Mouse (Mus musculus) kidney, postnatal 0 days (tissue): Measurements from ENCODE around the gene Galnt18. TPM values are rescaled to one million over a fixed set of nuclear protein-coding genes. Genes with fewer than 3 reads are reported as not detected.
A peak's percentile ranks its signal among the peaks of the same experiment; 100 is the strongest.

ENCODE experiments used
- ATAC-seq: fragments of 200-750 bp; cut with Nextera tagmentation; replicated peaks from 2 replicates; pipeline ENCODE4 v1.8.0; 2017; ENCODE audit warnings: low read depth, moderate number of reproducible peaks, moderate TSS enrichment, moderate library complexity; ENCODE audit not compliant: low FRiP score
- DNase-seq: peaks from one replicate; pipeline ENCODE4 v3.0.0-alpha.2; 2016; ENCODE audit warnings: low spot score
- H3K27ac ChIP-seq: fragments of 300-500 bp; sonication (generic); 2 replicates; pipeline ENCODE4 v1.5.1; 2014; ENCODE audit warnings: mild to moderate bottlenecking
- H3K27me3 ChIP-seq: fragments of 300-500 bp; sonication (generic); 2 replicates; pipeline ENCODE4 v1.6.1; 2014; ENCODE audit warnings: low read length, mixed read lengths; ENCODE audit not compliant: insufficient read depth
- H3K36me3 ChIP-seq: fragments of 300-500 bp; sonication (generic); 2 replicates; pipeline ENCODE4 v1.6.1; 2014; ENCODE audit warnings: low read length, mixed read lengths; ENCODE audit not compliant: insufficient read depth
- H3K4me1 ChIP-seq: fragments of 300-500 bp; sonication (generic); replicated peaks from 2 replicates; pipeline ENCODE4 v1.6.1; 2014; ENCODE audit warnings: antibody characterized with exemption, low read length, mixed read lengths; ENCODE audit not compliant: insufficient read depth
- H3K4me2 ChIP-seq: fragments of 300-500 bp; sonication (generic); 2 replicates; pipeline ENCODE4 v1.6.1; 2014; ENCODE audit warnings: mild to moderate bottlenecking, low read length, moderate library complexity, mixed read lengths
- H3K4me3 ChIP-seq: fragments of 300-500 bp; sonication (generic); replicated peaks from 2 replicates; pipeline ENCODE4 v1.5.1; 2014; ENCODE audit warnings: low read depth, low read length
- H3K9ac ChIP-seq: fragments of 300-500 bp; sonication (generic); 2 replicates; pipeline ENCODE4 v1.6.1; 2014; ENCODE audit warnings: low read depth, low read length
- H3K9me3 ChIP-seq: fragments of 300-500 bp; sonication (generic); replicated peaks from 2 replicates; pipeline ENCODE4 v1.6.1; 2016; ENCODE audit warnings: low read length, inconsistent platforms, mixed read lengths
- CTCF ChIP-seq: IDR thresholded peaks from 2 replicates; pipeline ENCODE4 v1.5.1; 2016; ENCODE audit warnings: antibody characterized with exemption, low read depth, mild to moderate bottlenecking, moderate library complexity
- whole genome bisulfite sequencing: fragments of 180-500 bp; shearing (Covaris S2); extraction: QIAGEN DNeasy Blood & Tissue Kit; methylation state at CpG from one replicate; pipeline ENCODE4 v1.1.7; 2014; 5-methylcytosine and 5-hydroxymethylcytosine counted together
- polyA plus RNA-seq: library from polyadenylated mRNA; unstranded; fragments of >200 nt; fragmentation: Nextera tagmentation; extraction: Ambion mirVana; gene quantifications from 2 replicates; pipeline ENCODE4 v1.2.1, GENCODE M21; 2015

Galnt18 gene
- polyA plus RNA-seq, 1 experiment from 2014 or later, result 52.1 TPM

DNA sequence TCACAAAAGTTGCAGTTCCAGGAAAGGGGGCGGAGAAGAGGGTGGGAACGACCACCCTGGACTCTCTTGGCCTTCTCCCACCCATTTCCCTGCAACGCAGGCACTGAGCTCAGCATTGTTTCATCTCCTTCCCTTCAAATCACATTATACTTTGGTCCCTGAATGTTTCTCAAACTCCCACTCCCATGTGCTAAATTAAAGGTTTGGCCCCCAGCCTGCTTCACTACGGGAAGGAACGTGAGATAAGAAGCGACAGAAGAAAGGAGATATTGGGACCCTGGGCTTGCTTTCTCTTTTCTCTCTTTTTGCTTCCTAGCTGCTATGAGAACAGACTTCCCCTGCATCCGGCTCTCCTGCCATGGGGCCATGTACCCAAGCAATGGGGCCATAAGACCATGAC is 55.0 kb downstream of the Galnt18 start:
- no peak for ATAC-seq
- TF ChIP-seq CTCF, result no peak
- H3K27me3 ChIP-seq, result no peaks in the 10 kb centered on the region

DNA sequence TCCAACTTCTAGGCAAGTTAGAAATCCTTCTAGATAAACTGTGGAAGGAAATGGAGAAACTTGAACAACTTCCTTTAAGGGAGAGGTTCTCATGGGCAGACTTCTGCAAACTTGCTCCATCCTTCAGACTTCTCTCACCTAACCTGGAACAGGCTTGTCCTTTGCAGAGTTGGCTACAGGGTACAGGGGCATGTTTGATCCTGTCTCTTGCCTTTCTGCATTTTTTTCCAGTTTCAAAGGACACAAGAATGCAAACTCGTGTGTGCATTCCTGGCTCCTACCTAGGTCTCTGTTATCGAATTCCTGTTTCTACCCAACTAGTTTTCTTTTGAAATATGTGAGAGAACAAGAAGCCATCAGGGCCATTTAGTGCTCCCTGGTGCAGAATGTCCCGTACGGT is 55.8 kb downstream of the Galnt18 start:
- no peak for TF ChIP-seq CTCF
- Histone ChIP-seq H3K27me3 (no peaks in the 10 kb centered on the region), H3K27ac (no peak overlapping the region), H3K4me2 (no peak overlapping the region), H3K4me3 (no peak overlapping the region), H3K4me1 (peaks cover 24% of the 10 kb centered on the region; the same call in 1 of the 2 replicates), H3K9ac (no peak overlapping the region), H3K9me3 (no peaks in the 10 kb centered on the region), H3K36me3 (no peaks in the 10 kb centered on the region)
- ATAC-seq (no peak), DNase-seq (no peak)
- 48% methylated on average over 4 of the region's 4 CpGs for WGBS

More for the DNA sequence above, 55.0 kb downstream of the Galnt18 start:
- H3K27ac ChIP-seq, result no peak overlapping the region
- no peak for DNase-seq
- H3K4me3 ChIP-seq, result no peak overlapping the region
- no peak overlapping the region for H3K9ac ChIP-seq
- WGBS, result 48% methylated on average over 7 of the region's 7 CpGs
- no peak overlapping the region for H3K4me2 ChIP-seq
- H3K4me1 ChIP-seq, result peaks cover 24% of the 10 kb centered on the region; the same call in 1 of the 2 replicates
- no peaks in the 10 kb centered on the region for H3K36me3 ChIP-seq
- no peaks in the 10 kb centered on the region for H3K9me3 ChIP-seq

DNA sequence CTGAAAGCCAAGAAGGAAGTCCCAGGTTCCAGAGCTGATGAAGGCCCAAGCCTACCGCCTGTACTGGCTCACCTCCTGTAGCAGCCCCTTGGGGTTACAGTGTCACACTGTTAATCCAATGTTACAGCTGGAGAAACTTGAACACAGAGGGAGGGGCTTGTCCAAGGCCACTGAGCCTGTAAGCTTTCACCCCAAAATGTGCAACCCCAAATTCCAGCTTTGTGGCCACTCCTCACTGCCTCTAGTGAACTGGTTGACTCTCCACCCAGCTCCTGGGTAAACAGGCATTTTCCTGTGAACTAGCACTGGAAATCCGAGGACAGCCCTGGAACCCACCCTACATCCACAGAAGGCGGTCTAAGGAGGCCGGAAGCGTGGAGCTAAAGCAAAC is 58.5 kb downstream of the Galnt18 start:
- Histone ChIP-seq H3K27me3 (no peaks in the 10 kb centered on the region), H3K4me3 (no peak overlapping the region), H3K36me3 (no peaks in the 10 kb centered on the region), H3K27ac (0 out of 2 replicates have a peak overlapping the region, but pooled peaks have one; percentile 13), H3K4me1 (peaks cover 24% of the 10 kb centered on the region; the same call in 1 of the 2 replicates), H3K4me2 (no peak overlapping the region), H3K9me3 (no peaks in the 10 kb centered on the region), H3K9ac (no peak overlapping the region)
- TF ChIP-seq CTCF, result no peak
- DNase-seq, result no peak
- no peak for ATAC-seq
- WGBS, result 66% methylated on average over 5 of the region's 5 CpGs

DNA sequence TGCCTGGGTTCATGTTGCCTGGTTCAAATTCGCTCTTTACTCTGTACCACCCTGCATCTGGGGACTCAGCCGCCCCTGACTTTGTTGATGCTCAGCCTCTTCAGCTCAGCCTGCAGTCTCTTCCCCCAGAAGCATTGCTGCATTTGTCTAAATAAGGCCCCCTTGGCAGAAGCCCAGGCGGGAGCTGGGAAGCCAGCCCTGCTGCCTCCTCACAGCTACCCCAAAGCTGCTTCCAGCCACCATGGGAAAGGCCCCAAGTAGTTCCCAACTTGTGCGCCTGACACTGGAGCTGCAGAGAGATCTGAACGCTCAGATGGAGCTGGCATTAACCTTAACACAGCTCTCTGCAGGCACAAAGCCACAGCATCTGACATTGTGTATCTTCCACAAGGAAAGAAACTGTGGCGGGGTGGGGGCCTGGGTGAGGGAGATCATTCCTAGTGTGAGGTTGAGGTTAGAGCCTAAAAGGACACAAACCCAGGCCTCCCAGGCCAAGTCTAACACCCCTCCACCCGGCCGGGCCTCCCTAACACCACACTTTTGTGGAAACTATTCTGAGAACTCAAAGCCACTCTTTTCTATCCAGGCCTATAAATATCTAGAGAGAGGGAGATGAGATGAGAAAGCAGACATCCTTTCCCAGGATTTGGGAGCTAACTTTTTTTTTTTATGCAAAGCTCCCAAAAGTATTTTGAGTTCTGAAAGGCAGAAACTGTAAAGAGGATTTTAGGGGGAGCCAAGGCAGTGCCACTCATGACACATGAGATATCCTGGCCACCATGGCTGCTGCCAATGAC is 59.1 kb downstream of the Galnt18 start:
- no peak overlapping the region for H3K4me2 ChIP-seq
- 71% methylated on average over 8 of the region's 8 CpGs for WGBS
- no peak for DNase-seq
- no peaks in the 10 kb centered on the region for H3K36me3 ChIP-seq
- H3K9ac ChIP-seq, result no peak overlapping the region
- H3K9me3 ChIP-seq, result no peaks in the 10 kb centered on the region
- H3K4me3 ChIP-seq, result no peak overlapping the region
- peak overlapping the region; percentile 36 for H3K27ac ChIP-seq
- ATAC-seq, result no peak
- no peaks in the 10 kb centered on the region for H3K27me3 ChIP-seq
- no peak for TF ChIP-seq CTCF
- H3K4me1 ChIP-seq, result peaks cover 24% of the 10 kb centered on the region; the same call in 1 of the 2 replicates

DNA sequence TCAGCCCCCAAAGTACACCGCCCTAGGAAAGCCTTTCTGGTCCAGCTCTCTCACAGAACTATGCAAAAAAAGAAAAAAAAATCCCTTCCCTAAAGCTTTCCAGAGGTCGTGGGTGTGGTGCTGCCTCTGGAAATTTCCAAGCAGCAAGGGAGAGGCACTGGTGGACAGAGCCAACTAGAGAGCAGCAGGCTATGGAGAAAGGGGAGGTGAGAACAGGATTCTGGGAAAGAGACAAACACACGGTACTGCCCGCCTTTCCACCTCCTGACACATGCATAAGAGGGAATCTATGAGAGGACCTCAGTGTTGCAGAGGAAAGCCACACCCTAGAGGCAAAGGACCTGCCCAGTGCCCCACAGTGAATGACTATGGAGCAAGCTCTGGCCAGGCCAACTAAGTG is 60.9 kb downstream of the Galnt18 start:
- no peak for DNase-seq
- no peak for ATAC-seq
- Histone ChIP-seq H3K4me3 (no peak overlapping the region), H3K9ac (no peak overlapping the region), H3K36me3 (no peaks in the 10 kb centered on the region), H3K27ac (no peak overlapping the region), H3K4me1 (peaks cover 24% of the 10 kb centered on the region; the same call in 1 of the 2 replicates), H3K9me3 (no peaks in the 10 kb centered on the region), H3K27me3 (no peaks in the 10 kb centered on the region), H3K4me2 (no peak overlapping the region)
- TF ChIP-seq CTCF, result no peak
- 57% methylated on average over 4 of the region's 4 CpGs for WGBS

DNA sequence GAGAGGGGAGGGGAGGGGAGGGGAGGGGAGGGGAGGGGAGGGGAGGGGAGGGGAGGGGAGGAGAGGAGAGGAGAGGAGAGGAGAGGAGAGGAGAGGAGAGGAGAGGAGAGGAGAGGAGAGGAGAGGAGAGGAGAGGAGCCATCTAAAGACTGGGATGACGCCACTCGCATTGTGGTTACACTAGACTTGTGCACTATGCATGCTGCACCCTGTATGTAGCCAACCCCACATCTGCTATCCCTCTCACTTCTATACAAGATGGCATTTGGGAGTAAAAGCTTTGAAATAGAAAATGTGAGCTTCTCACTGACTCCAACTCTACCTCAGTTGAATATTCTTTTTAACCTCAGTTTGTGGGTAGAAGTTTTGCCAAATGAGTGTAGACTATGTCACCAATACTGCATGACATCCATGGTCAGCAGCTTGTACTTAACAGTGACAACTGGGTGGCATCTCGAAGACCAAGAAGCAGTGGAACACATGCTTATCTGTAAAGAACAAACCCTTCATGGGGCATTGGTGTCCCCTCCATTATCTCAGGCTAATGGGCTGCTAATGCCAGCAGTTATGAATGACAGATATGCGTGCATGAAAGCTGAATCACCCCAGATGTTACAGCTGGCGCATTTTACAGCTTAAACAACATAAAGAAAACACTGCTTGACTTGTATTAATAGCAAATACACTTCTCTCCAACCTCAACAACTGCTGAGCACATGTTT is 65.0 kb downstream of the Galnt18 start:
- ATAC-seq (no peak), DNase-seq (no peak)
- no peaks in the 10 kb centered on the region for H3K36me3 ChIP-seq
- H3K27me3 ChIP-seq, result no peaks in the 10 kb centered on the region
- H3K9ac ChIP-seq, result no peak overlapping the region
- no peaks in the 10 kb centered on the region for H3K9me3 ChIP-seq
- peaks cover 7% of the 10 kb centered on the region for H3K4me1 ChIP-seq
- no peak for TF ChIP-seq CTCF
- no peak overlapping the region for H3K27ac ChIP-seq
- H3K4me3 ChIP-seq, result no peak overlapping the region
- 80% methylated on average over 5 of the region's 5 CpGs for WGBS
- H3K4me2 ChIP-seq, result no peak overlapping the region
